Mouse (Mus musculus): ENCODE measurements at regions not wholly inside any gene's neighbourhood (a gene's known extent, or its start where the extent isn't known, plus 50 kb on each side); places are given as distances from the start of the nearest gene placed in this dataset.

- TF ChIP-seq EP300 (IDR thresholded peaks at IDR 0.05) (no peak), CTCF (IDR thresholded peaks at IDR 0.05) (no peak)
Observed at GRCm38 (mm10) chr4:89436764-89437163, 125.9 kb upstream of the Cdkn2b start.
